Mouse (Mus musculus) C2C12 (cell line): Measurements from ENCODE around the gene Pde6h. TPM values are rescaled to one million over a fixed set of nuclear protein-coding genes. Genes with fewer than 3 reads are reported as not detected.

ENCODE experiments used
- H3K27me3 ChIP-seq: one replicate; pipeline ENCODE4 v1.6.1; 2011; ENCODE audit not compliant: control insufficient read depth, insufficient read depth, insufficient read length
- H3K36me3 ChIP-seq: one replicate; pipeline ENCODE4 v1.6.1; 2011; ENCODE audit not compliant: control insufficient read depth, insufficient read depth
- H3K4me3 ChIP-seq: one replicate; pipeline ENCODE4 v1.5.1; 2011; ENCODE audit warnings: mild to moderate bottlenecking, control low read depth; ENCODE audit not compliant: poor library complexity, insufficient read depth, severe bottlenecking
- H3K79me2 ChIP-seq: one replicate; pipeline ENCODE4 v1.6.1; 2011; ENCODE audit not compliant: control insufficient read depth, insufficient read depth
- H3K79me3 ChIP-seq: one replicate; pipeline ENCODE4 v1.6.1; 2011; ENCODE audit warnings: low read depth, control low read depth
- H3ac ChIP-seq: one replicate; pipeline ENCODE3; 2011; ENCODE audit warnings: low read depth; ENCODE audit not compliant: control insufficient read depth, insufficient read length
- CEBPB ChIP-seq: IDR thresholded peaks from one replicate; pipeline ENCODE4 v1.6.1; 2011; ENCODE audit warnings: low read depth, mild to moderate bottlenecking, control low read depth, moderate library complexity
- CTCF ChIP-seq: IDR thresholded peaks from one replicate; pipeline ENCODE4 v1.5.1; 2011; ENCODE audit not compliant: control insufficient read depth, insufficient read depth, insufficient read length
- FOSL1 ChIP-seq: IDR thresholded peaks from one replicate; pipeline ENCODE4 v1.8.0; 2011; ENCODE audit warnings: mild to moderate bottlenecking, low read length; ENCODE audit not compliant: poor library complexity, insufficient read depth, severe bottlenecking
- MAX ChIP-seq: IDR thresholded peaks from one replicate; pipeline ENCODE4 v1.6.1; 2011; ENCODE audit warnings: mild to moderate bottlenecking, control low read depth
- MYOD1 ChIP-seq: IDR thresholded peaks from one replicate; pipeline ENCODE4 v1.6.1; 2011; ENCODE audit warnings: low read depth; ENCODE audit not compliant: control insufficient read depth, insufficient read length
- MYOG ChIP-seq: IDR thresholded peaks from one replicate; pipeline ENCODE4 v1.6.1; 2011; ENCODE audit not compliant: control insufficient read depth, insufficient read length; ENCODE audit errors: extremely low read depth
- USF1 ChIP-seq: IDR thresholded peaks from one replicate; pipeline ENCODE4 v1.6.1; 2011; ENCODE audit warnings: low read depth, mild to moderate bottlenecking, control low read depth, moderate library complexity
- polyA plus RNA-seq: library from polyadenylated mRNA; unstranded; fragments of >200 nt; fragmentation: generic; extraction: Trizol; gene quantifications from one replicate; pipeline ENCODE4 v1.2.1, GENCODE M21; 2012; ENCODE audit warnings: missing spikeins

Pde6h gene
- polyA plus RNA-seq, 1 experiment, result 0.26 TPM

DNA sequence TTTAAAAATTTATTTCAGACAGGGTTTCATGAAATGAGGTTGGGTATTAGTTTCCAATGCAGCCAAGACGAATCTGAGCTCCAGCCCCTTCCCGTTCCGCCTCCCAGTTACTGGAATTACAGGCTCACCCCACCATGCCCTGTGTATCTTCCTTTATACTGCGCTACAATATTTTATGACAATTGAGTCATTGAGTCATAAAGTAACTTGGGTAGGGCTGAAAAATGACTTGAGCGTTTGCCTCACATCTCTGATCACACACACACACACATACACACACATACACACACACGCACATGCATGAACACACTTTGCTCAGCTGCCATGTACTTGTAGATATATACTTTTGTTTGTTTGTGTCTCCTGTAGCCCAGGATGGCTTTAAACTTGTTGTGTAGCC, 9.4 kb upstream of the Pde6h start:
- no peak overlapping the region for H3K4me3 ChIP-seq
- H3K36me3 ChIP-seq, result no peaks in the 10 kb centered on the region
- no peak for TF ChIP-seq USF1
- TF ChIP-seq MYOG, result no peak
- no peak for TF ChIP-seq MAX
- no peak for TF ChIP-seq MYOD1
- no peak for TF ChIP-seq CEBPB
- TF ChIP-seq CTCF, result no peak
- H3K79me2 ChIP-seq, result no peaks in the 10 kb centered on the region
- H3K79me3 ChIP-seq, result no peaks in the 10 kb centered on the region
- no peak overlapping the region for H3ac ChIP-seq
- H3K27me3 ChIP-seq, result no peaks in the 10 kb centered on the region

DNA sequence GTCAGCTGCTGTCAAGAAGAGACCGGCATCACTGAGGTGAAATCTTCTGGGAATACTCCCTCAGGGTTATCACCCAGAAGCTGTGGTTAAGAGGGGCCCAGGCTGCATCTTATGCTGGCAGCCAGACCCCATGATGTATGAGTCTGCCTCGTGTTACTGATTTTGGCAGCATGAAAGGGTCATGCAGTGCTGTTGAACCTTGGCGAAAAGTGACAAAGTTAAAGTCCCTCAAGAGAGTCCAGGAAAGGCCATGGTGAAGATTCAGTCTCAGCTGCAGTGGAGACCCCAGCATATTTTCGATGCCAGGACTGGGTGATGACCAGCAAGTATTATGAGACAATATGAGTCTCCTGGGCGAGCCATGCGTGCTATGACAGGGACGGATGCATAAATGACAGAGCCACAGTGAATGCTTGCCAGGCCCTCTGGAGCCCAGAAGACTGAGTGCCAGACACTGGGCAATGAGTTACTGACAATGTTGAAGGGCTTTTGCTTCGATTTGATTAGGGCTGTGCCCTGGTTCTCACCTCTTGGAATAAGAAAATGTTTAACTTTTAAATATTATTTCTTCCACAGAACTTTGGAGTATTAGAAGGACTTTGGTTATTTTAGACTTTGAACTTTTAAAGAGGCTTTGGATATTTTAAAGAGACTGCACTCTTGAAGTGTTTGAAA, 7.8 kb upstream of the Pde6h start:
- no peak for TF ChIP-seq USF1
- no peak for TF ChIP-seq CEBPB
- TF ChIP-seq CTCF, result no peak
- TF ChIP-seq MYOD1, result no peak
- TF ChIP-seq FOSL1, result no peak
- TF ChIP-seq MYOG, result no peak
- TF ChIP-seq MAX, result no peak
- Histone ChIP-seq H3K27me3 (no peaks in the 10 kb centered on the region), H3K79me2 (no peaks in the 10 kb centered on the region), H3ac (no peak overlapping the region), H3K4me3 (no peak overlapping the region), H3K79me3 (no peaks in the 10 kb centered on the region), H3K36me3 (no peaks in the 10 kb centered on the region)

- no peak overlapping the region for H3K4me3 ChIP-seq
- H3K79me3 ChIP-seq, result no peaks in the 10 kb centered on the region
- no peaks in the 10 kb centered on the region for H3K79me2 ChIP-seq
- no peaks in the 10 kb centered on the region for H3K36me3 ChIP-seq
- no peaks in the 10 kb centered on the region for H3K27me3 ChIP-seq
- no peak overlapping the region for H3ac ChIP-seq
- TF ChIP-seq CTCF (no peak), MAX (no peak), CEBPB (no peak), MYOG (no peak), USF1 (no peak), MYOD1 (no peak), FOSL1 (no peak)
Observed at GRCm38 (mm10) chr6:136917885-136918284, 5.7 kb upstream of the Pde6h start.

DNA sequence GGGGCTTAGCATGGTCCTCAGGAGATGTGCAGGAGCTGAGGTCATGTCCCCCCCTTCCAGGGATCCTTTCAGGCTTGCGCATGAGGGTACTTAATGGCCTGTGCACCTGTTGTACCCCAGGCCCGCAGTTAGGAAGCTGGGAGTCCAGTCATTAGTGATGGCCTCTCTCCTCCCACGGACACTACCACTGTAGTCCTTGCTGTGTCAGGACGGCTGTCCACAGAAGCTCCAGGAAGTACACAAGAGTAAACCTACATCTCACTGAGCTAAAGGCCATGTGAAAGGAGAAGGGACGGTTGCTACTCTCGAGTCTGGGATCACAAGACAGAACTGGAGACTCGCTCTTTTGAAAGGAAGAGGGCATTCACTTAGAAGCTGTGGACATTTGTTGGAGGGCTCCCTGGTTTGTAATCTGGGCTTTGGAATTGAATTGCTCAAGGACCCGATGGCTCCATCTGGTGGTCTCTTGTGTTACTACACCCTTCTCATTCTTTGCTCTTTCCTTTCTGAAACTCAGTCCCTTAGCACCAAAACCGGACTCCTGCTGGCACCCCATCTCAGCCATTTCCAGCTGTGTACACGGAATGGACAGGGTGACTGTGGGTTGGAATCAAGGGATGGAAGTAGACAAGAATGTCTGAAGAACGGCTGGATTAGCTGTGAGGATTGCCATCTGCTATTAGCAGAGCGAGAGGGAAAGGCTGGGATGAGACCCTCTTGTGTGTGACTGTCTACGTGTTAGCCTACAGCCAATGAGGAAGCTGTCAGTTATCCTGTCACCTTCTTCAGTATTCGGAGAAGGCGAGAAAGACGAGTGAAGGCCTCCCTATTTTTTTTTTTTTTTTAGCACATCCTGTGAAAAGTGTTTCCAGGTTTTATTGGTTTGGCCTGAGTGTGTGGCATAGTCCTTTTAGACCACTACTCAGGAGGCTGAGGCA, 3.0 kb upstream of the Pde6h start:
- Histone ChIP-seq H3K36me3 (no peaks in the 10 kb centered on the region), H3K4me3 (no peak overlapping the region), H3K79me3 (no peaks in the 10 kb centered on the region), H3ac (no peak overlapping the region), H3K27me3 (no peaks in the 10 kb centered on the region), H3K79me2 (no peaks in the 10 kb centered on the region)
- no peak for TF ChIP-seq CEBPB
- no peak for TF ChIP-seq MYOD1
- TF ChIP-seq FOSL1, result no peak
- TF ChIP-seq USF1, result no peak
- TF ChIP-seq MYOG, result no peak
- TF ChIP-seq MAX, result no peak
- no peak for TF ChIP-seq CTCF

- Histone ChIP-seq H3K27me3 (no peaks in the 10 kb centered on the region), H3ac (no peak overlapping the region), H3K36me3 (no peaks in the 10 kb centered on the region), H3K79me3 (no peaks in the 10 kb centered on the region), H3K79me2 (no peaks in the 10 kb centered on the region), H3K4me3 (no peak overlapping the region)
- TF ChIP-seq CTCF (no peak), MYOG (no peak), USF1 (no peak), FOSL1 (no peak), MYOD1 (no peak), CEBPB (no peak), MAX (no peak)
Observed at GRCm38 (mm10) chr6:136921601-136922000, 2.0 kb upstream of the Pde6h start.
